Mouse (Mus musculus) stomach, embryonic 14.5 days (tissue): Measurements from ENCODE around the gene Alg9. TPM values are rescaled to one million over a fixed set of nuclear protein-coding genes. Genes with fewer than 3 reads are reported as not detected.

Experiments used
- ATAC-seq: fragments of 200-750 bp; cut with Nextera tagmentation; 2 replicates; pipeline ENCODE4 v1.8.0; 2017; ENCODE audit warnings: low read depth, moderate TSS enrichment; ENCODE audit not compliant: insufficient number of reproducible peaks, insufficient read depth, low FRiP score
- H3K27ac ChIP-seq: fragments of 300-500 bp; sonication (generic); 2 replicates; pipeline ENCODE4 v1.5.1; 2014; ENCODE audit warnings: mild to moderate bottlenecking, low read length, moderate library complexity, mixed read lengths
- H3K27me3 ChIP-seq: fragments of 300-500 bp; sonication (generic); 2 replicates; pipeline ENCODE4 v1.6.1; 2014; ENCODE audit warnings: low read length, control low read depth, mixed read lengths; ENCODE audit not compliant: control insufficient read depth, insufficient read depth
- H3K36me3 ChIP-seq: fragments of 300-500 bp; sonication (generic); 2 replicates; pipeline ENCODE4 v1.6.1; 2014; ENCODE audit warnings: mild to moderate bottlenecking, control low read depth, low read length, moderate library complexity, mixed read lengths; ENCODE audit not compliant: control insufficient read depth, insufficient read depth
- H3K4me1 ChIP-seq: fragments of 300-500 bp; sonication (generic); 2 replicates; pipeline ENCODE4 v1.6.1; 2014; ENCODE audit warnings: low read length, control low read depth, mixed read lengths; ENCODE audit not compliant: control insufficient read depth, insufficient read depth
- H3K4me2 ChIP-seq: fragments of 300-500 bp; sonication (generic); replicated peaks from 2 replicates; pipeline ENCODE4 v1.6.1; 2014; ENCODE audit warnings: low read depth, low read length, control low read depth
- H3K4me3 ChIP-seq: fragments of 300-500 bp; sonication (generic); 2 replicates; pipeline ENCODE4 v1.5.1; 2014; ENCODE audit warnings: low read depth, low read length, control low read depth
- H3K9ac ChIP-seq: fragments of 300-500 bp; sonication (generic); replicated peaks from 2 replicates; pipeline ENCODE4 v1.6.1; 2014; ENCODE audit warnings: low read depth, mild to moderate bottlenecking, control low read depth, low read length, moderate library complexity, mixed read lengths
- H3K9me3 ChIP-seq: fragments of 300-500 bp; sonication (generic); 2 replicates; pipeline ENCODE4 v1.6.1; 2016; ENCODE audit warnings: low read depth, low read length, control low read depth; ENCODE audit not compliant: control insufficient read depth
- WGBS: fragments of 180-500 bp; shearing (Covaris S2); extraction: QIAGEN DNeasy Blood & Tissue Kit; methylation state at CpG from one replicate; pipeline ENCODE4 v1.1.7; 2014; 5-methylcytosine and 5-hydroxymethylcytosine counted together
- polyA plus RNA-seq: library from polyadenylated mRNA; unstranded; fragments of >200 nt; fragmentation: Nextera tagmentation; extraction: Ambion mirVana; gene quantifications from 2 replicates; pipeline ENCODE4 v1.2.1, GENCODE M21; 2014

The Alg9 gene
- 38.9 and 46.1 TPM in 2 replicates for polyA plus RNA-seq

DNA sequence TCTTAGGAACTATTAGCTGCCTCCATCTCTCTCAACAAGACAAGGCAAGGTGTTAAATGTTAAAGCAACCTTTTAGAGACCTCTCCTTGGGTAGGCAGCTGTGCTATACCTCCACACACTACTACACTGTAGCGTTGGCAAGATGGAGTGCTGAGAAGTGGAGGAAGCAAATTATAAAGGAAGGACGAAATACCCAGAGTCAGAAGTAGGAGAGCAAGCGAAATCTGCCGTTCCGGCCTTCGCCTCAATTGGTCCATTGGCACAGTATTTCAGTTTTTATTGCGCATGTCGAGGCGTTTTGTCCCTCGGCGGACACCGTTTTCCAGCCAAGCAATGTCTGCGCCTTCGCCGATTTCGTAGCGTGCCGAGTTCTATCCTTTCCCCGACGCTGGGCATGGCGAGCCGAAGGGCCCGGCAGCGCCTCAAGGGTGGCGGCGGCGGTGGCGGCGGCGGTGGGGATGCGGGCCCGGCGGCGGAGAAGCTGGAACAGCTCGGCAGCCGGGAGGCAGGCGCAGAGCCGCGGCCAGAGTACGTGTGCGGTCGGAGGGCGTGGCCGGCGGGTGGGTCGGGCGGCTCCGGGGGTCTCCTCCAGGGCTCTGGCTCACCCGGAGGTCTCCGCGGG is at the start of gene Alg9, which contains the start of gene 1110032A03Rik:
Gene Alg9, plus strand, starts transcription at position 29 of the 622 bp plus-strand sequence.
Gene 1110032A03Rik, minus strand, starts transcription at position 530 of the 622 bp plus-strand sequence.
- H3K4me3 ChIP-seq = peak within 1 kb of the TSS; percentile 94
- H3K9ac ChIP-seq = peak within 1 kb of the TSS; percentile 85
- WGBS = under 1% methylated on average over 39 of the region's 51 CpGs
- H3K27ac ChIP-seq = peak within 1 kb of the TSS; percentile 80
- H3K9me3 ChIP-seq = no peaks in the 10 kb centered on the region
- H3K4me2 ChIP-seq = peak within 1 kb of the TSS; percentile 91
- peaks cover 13% of the 10 kb centered on the region; the same call in 1 of the 2 replicates for H3K4me1 ChIP-seq
- H3K36me3 ChIP-seq = peaks cover 14% of the 10 kb centered on the region
- ATAC-seq = peak; percentile 81
- no peaks in the 10 kb centered on the region for H3K27me3 ChIP-seq

DNA sequence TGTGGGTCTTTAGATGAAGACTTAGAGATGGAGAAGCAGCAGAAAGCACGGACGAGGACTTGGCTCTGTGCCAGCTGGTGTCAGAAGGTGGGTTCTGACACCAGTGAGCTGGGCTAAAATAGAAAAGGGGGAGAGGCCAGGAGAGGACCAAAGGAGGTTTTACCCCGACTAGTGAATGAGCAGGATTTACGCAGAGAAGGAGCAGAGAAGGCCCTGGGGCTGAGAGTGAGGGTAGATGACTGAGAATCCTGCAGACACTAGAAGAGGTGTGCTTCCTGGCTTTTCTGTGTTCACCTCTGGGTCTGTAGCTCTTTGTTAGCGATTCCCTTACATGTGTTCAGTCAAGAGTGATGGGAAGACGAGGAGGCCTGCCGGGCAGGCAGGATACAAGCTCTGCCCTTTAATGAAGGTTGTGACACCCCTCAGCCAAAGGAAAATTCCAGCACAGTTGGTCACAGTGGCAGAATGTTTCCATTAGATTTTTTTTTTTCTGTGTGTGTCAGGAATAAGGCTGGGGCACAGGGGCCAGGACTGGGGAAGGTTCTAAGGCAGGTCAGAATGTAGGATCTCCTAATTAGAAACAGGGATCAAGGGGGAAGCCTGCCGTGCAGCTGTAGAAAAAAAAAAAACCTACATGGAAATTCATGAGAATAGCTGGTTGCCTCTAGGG is 48.8 kb upstream of the Alg9 start:
- ATAC-seq = no peak
- H3K4me3 ChIP-seq = no peak overlapping the region
- no peaks in the 10 kb centered on the region for H3K36me3 ChIP-seq
- no peaks in the 10 kb centered on the region for H3K27me3 ChIP-seq
- H3K27ac ChIP-seq = no peak overlapping the region
- H3K9ac ChIP-seq = no peak overlapping the region
- H3K4me2 ChIP-seq = no peak overlapping the region
- peaks cover 11% of the 10 kb centered on the region; the same call in 1 of the 2 replicates for H3K4me1 ChIP-seq
- no peaks in the 10 kb centered on the region for H3K9me3 ChIP-seq
- whole genome bisulfite sequencing = 51% methylated on average over 8 of the region's 8 CpGs

DNA sequence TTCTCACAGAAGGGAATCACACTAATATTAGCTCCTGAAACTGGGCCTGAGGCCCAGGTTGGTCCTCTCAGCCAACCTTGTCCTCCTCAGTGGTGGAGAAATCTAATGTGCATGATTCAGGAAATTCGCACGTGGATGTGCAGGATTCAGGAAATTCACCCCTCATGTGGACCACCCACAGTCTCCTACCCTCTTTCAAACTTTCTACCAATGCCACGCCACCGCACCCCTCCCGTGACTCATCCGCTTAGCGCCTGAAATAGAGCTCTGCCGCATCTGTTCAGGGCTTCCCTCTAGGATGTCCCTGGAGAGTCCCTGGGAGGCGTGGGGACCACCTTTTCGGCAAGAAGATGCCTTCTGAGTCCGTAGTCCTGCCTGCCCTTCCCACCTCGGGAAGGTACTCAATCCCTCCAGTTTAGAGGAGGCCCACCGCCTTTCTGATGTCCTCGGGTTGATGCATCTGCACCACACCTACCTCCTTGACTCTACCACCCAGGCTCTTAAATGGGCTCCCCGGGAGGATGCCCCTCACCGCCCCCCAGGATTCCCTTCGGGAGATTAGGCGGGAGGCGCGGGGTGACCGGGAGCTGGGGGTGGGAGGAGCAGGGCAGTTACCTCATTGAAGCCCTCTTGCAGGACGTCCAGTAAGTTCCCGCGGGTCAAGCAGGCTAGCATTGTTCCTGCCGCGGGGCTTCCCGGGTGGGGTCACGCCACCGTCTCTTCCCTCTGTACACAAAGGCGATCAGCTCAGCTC is 47.5 kb upstream of the Alg9 start:
- Histone ChIP-seq H3K36me3 (no peaks in the 10 kb centered on the region), H3K27me3 (no peaks in the 10 kb centered on the region), H3K4me2 (peak overlapping the region; percentile 79), H3K9ac (peak overlapping the region; percentile 39), H3K27ac (no peak overlapping the region), H3K4me1 (peaks cover 10% of the 10 kb centered on the region; the same call in 1 of the 2 replicates), H3K4me3 (peak overlapping the region; percentile 57), H3K9me3 (no peaks in the 10 kb centered on the region)
- WGBS = 6% methylated on average over 30 of the region's 30 CpGs
- peak; percentile 25; the same call in 1 of the 2 replicates for ATAC-seq

DNA sequence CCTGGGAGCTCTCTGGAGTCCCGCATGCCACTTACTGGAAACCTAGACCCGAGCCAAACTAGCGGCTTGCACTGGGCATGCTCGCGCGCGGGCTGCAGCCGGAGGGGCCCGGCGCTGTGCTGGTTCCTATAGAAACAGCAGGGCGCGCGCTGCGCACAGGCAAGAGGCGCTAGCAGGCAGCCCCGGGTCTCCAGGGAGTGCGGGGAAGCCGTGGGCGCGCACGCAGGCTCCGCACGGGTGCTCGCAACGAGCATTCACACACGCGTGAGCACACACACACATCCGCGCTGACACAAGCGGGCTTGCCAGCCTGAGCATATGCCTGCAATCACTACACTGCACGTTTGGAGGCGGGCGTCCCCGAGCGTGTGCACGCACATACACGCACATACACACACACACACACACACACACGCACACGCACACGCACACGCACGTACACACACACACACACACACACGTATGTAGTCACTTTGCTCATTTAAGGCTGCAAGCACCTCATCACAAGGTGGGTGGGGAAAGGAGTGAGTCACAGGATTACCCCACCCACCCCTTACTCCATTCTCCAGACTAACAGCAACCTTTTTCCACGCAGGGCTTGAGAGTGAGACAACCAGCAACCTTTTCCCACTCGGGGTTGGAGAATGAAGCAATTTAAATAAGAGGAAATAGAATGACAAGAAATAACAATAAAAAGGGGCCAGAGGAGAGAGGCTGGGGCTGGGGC is 46.7 kb upstream of the Alg9 start:
- Histone ChIP-seq H3K9ac (peak overlapping the region; percentile 39), H3K27ac (no peak overlapping the region), H3K27me3 (no peaks in the 10 kb centered on the region), H3K4me1 (peaks cover 5% of the 10 kb centered on the region; the same call in 1 of the 2 replicates), H3K36me3 (no peaks in the 10 kb centered on the region), H3K4me3 (peak overlapping the region; percentile 57), H3K9me3 (no peaks in the 10 kb centered on the region), H3K4me2 (peak overlapping the region; percentile 79)
- WGBS = under 1% methylated on average over 45 of the region's 45 CpGs
- peak; percentile 91 for ATAC-seq

DNA sequence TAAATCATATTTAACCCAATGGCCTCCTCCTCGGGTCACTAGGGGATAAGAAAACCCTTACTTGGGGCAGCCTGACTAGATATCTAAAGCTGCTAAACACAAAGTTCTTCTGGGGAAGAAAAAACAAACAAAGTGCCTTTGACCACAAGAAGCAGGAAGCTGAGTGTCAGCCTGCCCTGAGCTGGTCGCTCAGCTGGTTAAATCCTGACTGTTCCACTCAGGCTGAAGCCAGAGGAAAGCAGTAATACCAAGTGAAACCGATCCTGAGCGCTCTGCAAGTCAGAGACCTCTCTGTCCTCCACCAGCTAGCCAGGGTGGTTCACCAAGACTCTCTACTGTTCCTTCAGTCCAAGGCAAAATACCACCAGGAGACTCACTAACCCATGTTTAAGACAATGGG is 45.2 kb upstream of the Alg9 start:
- Histone ChIP-seq H3K4me3 (no peak overlapping the region), H3K27ac (no peak overlapping the region), H3K4me2 (no peak overlapping the region), H3K9me3 (no peaks in the 10 kb centered on the region), H3K4me1 (no peaks in the 10 kb centered on the region), H3K36me3 (no peaks in the 10 kb centered on the region), H3K9ac (no peak overlapping the region), H3K27me3 (no peaks in the 10 kb centered on the region)
- WGBS = 35% methylated on average over 4 of the region's 4 CpGs
- no peak for ATAC-seq

DNA sequence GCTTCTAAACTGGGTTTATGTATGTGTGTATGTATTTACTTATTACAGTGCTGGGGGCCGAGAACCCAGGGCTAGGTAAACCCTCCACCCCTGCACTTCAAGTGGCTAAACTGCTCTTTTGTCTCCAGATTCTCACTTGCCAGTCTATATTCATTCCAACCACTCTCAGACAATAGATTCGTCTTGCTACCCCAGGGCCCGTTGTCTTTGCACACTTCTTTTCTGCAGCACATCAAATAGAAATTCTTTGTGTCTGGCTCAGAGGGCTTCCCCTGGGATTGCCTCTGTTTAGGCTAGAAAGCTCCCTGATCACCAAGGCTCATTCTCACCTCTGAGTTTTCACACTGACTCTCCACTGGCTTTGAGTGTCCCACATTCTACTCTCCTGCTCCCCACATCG is 42.3 kb upstream of the Alg9 start:
- Histone ChIP-seq H3K27ac (no peak overlapping the region), H3K36me3 (no peaks in the 10 kb centered on the region), H3K9me3 (no peaks in the 10 kb centered on the region), H3K4me2 (no peak overlapping the region), H3K4me1 (no peaks in the 10 kb centered on the region), H3K9ac (no peak overlapping the region), H3K27me3 (no peaks in the 10 kb centered on the region), H3K4me3 (no peak overlapping the region)
- ATAC-seq = no peak
- 25% methylated on average over 4 of the region's 4 CpGs for WGBS

DNA sequence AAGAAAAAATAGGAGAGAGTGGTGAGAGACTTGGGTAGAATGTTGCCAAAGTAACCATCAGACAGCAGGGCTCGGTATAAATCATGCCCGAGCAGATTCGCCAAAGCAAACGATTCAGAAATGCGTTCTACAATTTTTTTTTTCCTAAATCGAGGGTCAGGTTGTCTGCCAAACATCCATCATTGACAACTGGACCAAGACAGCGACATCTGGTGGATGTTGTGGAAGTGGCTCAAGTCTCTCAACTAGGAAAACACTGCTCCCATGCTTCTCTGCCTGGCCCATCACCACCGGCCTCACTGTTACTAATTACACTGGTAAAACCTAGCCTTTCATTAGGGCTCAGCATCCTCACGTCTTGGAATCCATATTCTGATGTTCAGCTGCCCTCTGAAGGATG is 39.8 kb upstream of the Alg9 start:
- ATAC-seq = no peak
- H3K9me3 ChIP-seq = no peaks in the 10 kb centered on the region
- H3K9ac ChIP-seq = no peak overlapping the region
- no peak overlapping the region for H3K4me3 ChIP-seq
- H3K27me3 ChIP-seq = no peaks in the 10 kb centered on the region
- no peaks in the 10 kb centered on the region for H3K36me3 ChIP-seq
- no peak overlapping the region for H3K27ac ChIP-seq
- 0 out of 2 replicates have a peak, but pooled peaks cover 6% of the 10 kb centered on the region for H3K4me1 ChIP-seq
- 5% methylated on average over 9 of the region's 9 CpGs for WGBS
- H3K4me2 ChIP-seq = no peak overlapping the region
